Mouse (Mus musculus) left cerebral cortex, postnatal 4 days (tissue): ENCODE measurements around the gene Psmd4. TPM values are rescaled to one million over a fixed set of nuclear protein-coding genes. Genes with fewer than 3 reads are reported as not detected.
"Not testable (repeated sequence)": the region's sequence is repeated elsewhere in the genome, so short reads cannot be mapped to it uniquely, and the experiment has no call there.

ENCODE experiments used
- DNase-seq: peaks from one replicate; pipeline ENCODE4 v3.0.0-alpha.2; 2022
- intact Hi-C: fragments of 180-260 bp; cut with DNase I; formaldehyde crosslinking; loops from one replicate; pipeline ENCODE4 v1.15.1; 2025
- total RNA-seq, 2 experiments: library from RNA; stranded (reverse); gene quantifications; 2 replicates each; pipeline ENCODE4 v1.2.3; 2021

Psmd4 gene
- total RNA-seq, result 100 to 1,000 TPM; 144 to 158 TPM

GRCm38 (mm10) chr3:95042166-95042837 lies at the start of gene Psmd4:
Gene Psmd4, minus strand, starts transcription at chr3:95042614.
- intact Hi-C loops, result no loop called here
- peak; percentile 97 for DNase-seq

- no peak for DNase-seq
- intact Hi-C loops, result no loop called here
These were observed 45.7 kb upstream of the Psmd4 start for GRCm38 (mm10) chr3:95088071-95088470.

GRCm38 (mm10) chr3:95071606-95072005 lies 29.2 kb upstream of the Psmd4 start:
- no peak for DNase-seq
- intact Hi-C loops, result no loop called here

GRCm38 (mm10) chr3:95066570-95066969 lies 24.2 kb upstream of the Psmd4 start:
- intact Hi-C loops, result no loop called here
- DNase-seq, result no peak

GRCm38 (mm10) chr3:95066095-95066494 lies 23.7 kb upstream of the Psmd4 start:
- intact Hi-C loops, result no loop called here
- no peak for DNase-seq

- DNase-seq, result no peak
- intact Hi-C loops, result no loop called here
These were observed 23.1 kb upstream of the Psmd4 start for GRCm38 (mm10) chr3:95065553-95065952.

- intact Hi-C loops, result no loop called here
- no peak for DNase-seq
These were observed 21.3 kb upstream of the Psmd4 start for GRCm38 (mm10) chr3:95063741-95064140.

- DNase-seq, result no peak
- intact Hi-C loops, result no loop called here
These were observed 15.7 kb upstream of the Psmd4 start for GRCm38 (mm10) chr3:95058078-95058477.

- intact Hi-C loops, result no loop called here
- DNase-seq, result no peak
These were observed 13.9 kb upstream of the Psmd4 start for GRCm38 (mm10) chr3:95056275-95056674.

GRCm38 (mm10) chr3:95054481-95055260 lies 12.3 kb upstream of the Psmd4 start:
- intact Hi-C loops, result no loop called here
- peak; percentile 33 for DNase-seq

- intact Hi-C loops, result no loop called here
- DNase-seq, result peak; percentile 39
These were observed 11.3 kb upstream of the Psmd4 start for GRCm38 (mm10) chr3:95053701-95054100.

- intact Hi-C loops, result no loop called here
- peak; percentile 35 for DNase-seq
These were observed 10.5 kb upstream of the Psmd4 start for GRCm38 (mm10) chr3:95052959-95053358.

GRCm38 (mm10) chr3:95047914-95048313 lies 5.5 kb upstream of the Psmd4 start:
- DNase-seq, result no peak
- intact Hi-C loops, result no loop called here

GRCm38 (mm10) chr3:95046462-95047057 lies 4.1 kb upstream of the Psmd4 start:
- intact Hi-C loops, result no loop called here
- no peak for DNase-seq

- intact Hi-C loops, result no loop called here
- DNase-seq, result no peak
These were observed 837 bp upstream of the Psmd4 start for GRCm38 (mm10) chr3:95043251-95043650.

GRCm38 (mm10) chr3:95042838-95043229 lies 420 bp upstream of the Psmd4 start:
- intact Hi-C loops, result no loop called here

GRCm38 (mm10) chr3:95041625-95042024 lies 789 bp downstream of the Psmd4 start:
- no peak for DNase-seq
- intact Hi-C loops, result no loop called here

More at GRCm38 (mm10) chr3:95042838-95043229, 420 bp upstream of the Psmd4 start:
- no peak for DNase-seq

- intact Hi-C loops, result no loop called here
These were observed 12.5 kb downstream of the Psmd4 start for GRCm38 (mm10) chr3:95029953-95030352.

GRCm38 (mm10) chr3:95029291-95029827 lies 13.1 kb downstream of the Psmd4 start:
- intact Hi-C loops, DNase-seq: not testable (repeated sequence)

More at GRCm38 (mm10) chr3:95029953-95030352, 12.5 kb downstream of the Psmd4 start:
- no peak for DNase-seq

GRCm38 (mm10) chr3:95028603-95029002 lies 13.8 kb downstream of the Psmd4 start:
- intact Hi-C loops, result no loop called here
- no peak for DNase-seq

- peak; percentile 34 for DNase-seq
- intact Hi-C loops, result no loop called here
These were observed 14.7 kb downstream of the Psmd4 start for GRCm38 (mm10) chr3:95027701-95028100.
